Mouse (Mus musculus) yolk sac, embryonic 10.5 days (tissue): Measurements from ENCODE around the gene Magea1.
"Not testable (repeated sequence)": the region's sequence is repeated elsewhere in the genome, so short reads cannot be mapped to it uniquely, and the experiment has no call there.

Source experiments
- DNase-seq: peaks from one replicate; pipeline ENCODE4 v3.0.0-alpha.2; 2017; ENCODE audit warnings: low spot score

Gene Magea1

DNA sequence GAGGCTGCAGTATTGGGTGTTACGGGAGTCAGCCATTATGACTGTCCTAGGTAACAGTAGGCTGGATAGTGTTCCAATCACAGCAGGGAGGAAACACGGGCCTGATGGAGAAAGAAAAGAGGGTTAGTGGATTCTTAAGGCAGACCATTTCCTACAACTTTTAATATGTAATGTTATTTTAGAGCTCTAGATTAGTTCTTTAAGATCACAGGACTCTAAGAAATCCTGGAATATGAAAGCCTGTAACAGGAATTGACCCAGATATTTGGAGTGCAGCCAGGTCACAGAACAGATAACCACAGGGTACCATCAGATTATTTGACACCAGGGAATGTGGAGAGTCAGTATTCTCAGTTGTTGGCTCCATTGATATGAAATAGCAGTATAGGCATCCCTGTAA, at the start of gene Magea1:
TSS of gene Magea1 (minus strand) at position 101 of the 400 bp plus-strand sequence.
- DNase-seq, result not testable (repeated sequence)

DNA sequence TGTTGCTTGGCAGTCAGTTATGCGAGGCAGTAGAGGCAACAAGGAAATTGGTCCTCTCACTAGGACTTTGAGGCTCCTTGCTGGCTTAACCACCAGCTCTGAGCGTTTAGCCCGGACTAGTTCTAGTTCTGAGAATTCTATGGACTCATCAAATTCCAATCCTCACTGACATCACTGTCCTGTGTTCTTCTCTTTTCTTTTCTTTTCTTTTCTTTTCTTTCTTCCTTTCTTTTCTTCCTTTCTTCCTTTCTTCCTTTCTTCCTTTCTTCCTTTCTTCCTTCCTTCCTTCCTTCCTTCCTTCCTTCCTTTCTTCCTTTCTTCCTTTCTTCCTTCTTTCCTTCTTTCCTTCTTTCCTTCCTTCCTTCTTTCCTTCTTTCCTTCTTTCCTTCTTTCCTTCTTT, 38.7 kb upstream of the Magea1 start, which contains the start of gene Cldn34b2:
TSS of gene Cldn34b2 (minus strand) at position 101 of the 400 bp plus-strand sequence.
- not testable (repeated sequence) for DNase-seq

DNA sequence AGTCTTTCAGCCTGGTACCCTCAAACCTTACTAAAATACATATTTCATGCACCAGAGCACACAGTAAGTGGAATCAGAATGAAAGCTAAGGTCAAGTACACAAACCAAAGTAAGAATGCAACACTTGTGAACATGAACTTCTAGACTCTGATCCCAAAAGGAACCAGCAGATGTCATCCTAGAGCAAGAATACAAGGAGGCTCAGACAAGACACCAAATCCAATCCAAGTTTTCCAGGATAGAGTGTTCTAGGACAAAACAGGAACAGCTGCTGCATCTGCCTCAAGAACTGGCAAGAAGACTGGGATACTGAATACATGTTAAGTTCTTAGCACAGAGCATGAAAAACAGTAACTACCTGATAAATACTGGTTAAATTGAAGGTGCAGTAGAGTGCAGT, 8.4 kb upstream of the Magea1 start:
- DNase-seq, result peak; percentile 1

DNA sequence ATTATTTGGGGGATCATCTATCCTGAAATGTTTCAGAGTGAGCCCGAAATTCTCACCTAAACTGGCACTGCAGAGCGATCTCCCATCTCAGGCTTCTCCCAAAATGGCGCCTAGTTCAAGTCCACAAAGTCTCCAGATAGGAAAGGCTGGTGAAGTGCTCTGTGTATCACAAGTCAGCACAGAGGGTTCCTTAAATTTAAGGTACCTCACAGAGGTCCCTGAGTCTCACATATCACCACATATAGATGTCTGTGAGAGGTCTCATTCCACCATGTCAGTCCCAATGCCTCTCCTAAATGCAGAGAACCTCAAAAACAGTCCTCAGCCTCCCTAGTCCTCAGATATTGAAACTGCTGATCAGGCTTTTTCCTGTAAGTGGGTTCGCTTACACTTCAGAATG, 4.0 kb upstream of the Magea1 start, which contains the start of gene Magea2:
TSS of gene Magea2 (minus strand) at position 101 of the 400 bp plus-strand sequence.
- DNase-seq, result not testable (repeated sequence)

DNA sequence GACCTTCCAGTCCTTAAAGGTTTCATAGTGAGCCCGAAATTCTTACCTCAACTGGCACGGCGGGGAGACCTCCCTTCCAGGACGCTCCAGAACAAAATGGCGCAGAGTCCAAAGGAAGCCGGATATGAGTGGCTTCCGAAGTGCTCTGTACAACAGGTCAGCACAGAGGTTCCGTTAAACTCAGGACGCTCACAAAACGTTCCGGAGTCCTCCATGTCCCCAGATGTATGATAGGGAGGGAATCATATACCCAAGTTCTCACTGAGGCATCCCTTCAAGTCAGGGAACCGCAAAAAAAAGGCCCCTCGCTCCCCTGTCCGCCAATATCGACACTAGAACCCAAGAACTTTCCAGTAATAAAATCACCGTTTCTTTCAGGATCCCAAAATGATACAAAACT, 26.5 kb downstream of the Magea1 start, which contains the start of gene Magea5:
TSS of gene Magea5 (minus strand) at position 101 of the 400 bp plus-strand sequence.
- DNase-seq, result not testable (repeated sequence)
